Mouse (Mus musculus) left cerebral cortex, adult 18-20 months (tissue): ENCODE measurements around the gene Lrg1. TPM values are rescaled to one million over a fixed set of nuclear protein-coding genes. Genes with fewer than 3 reads are reported as not detected.

Experiments
- DNase-seq, 2 experiments: peaks; one replicate each; pipeline ENCODE4 v3.0.0; 2021 to 2022; ENCODE audit warnings: low spot score in 2 of 2, mixed read lengths in 1 of 2
- total RNA-seq, 2 experiments: library from RNA; stranded (reverse); gene quantifications; 2 replicates each; pipeline ENCODE4 v1.2.3; 2021

The Lrg1 gene
- total RNA-seq, 2 experiments from 2014 or later, result 1.8 to 3.6 TPM

DNA sequence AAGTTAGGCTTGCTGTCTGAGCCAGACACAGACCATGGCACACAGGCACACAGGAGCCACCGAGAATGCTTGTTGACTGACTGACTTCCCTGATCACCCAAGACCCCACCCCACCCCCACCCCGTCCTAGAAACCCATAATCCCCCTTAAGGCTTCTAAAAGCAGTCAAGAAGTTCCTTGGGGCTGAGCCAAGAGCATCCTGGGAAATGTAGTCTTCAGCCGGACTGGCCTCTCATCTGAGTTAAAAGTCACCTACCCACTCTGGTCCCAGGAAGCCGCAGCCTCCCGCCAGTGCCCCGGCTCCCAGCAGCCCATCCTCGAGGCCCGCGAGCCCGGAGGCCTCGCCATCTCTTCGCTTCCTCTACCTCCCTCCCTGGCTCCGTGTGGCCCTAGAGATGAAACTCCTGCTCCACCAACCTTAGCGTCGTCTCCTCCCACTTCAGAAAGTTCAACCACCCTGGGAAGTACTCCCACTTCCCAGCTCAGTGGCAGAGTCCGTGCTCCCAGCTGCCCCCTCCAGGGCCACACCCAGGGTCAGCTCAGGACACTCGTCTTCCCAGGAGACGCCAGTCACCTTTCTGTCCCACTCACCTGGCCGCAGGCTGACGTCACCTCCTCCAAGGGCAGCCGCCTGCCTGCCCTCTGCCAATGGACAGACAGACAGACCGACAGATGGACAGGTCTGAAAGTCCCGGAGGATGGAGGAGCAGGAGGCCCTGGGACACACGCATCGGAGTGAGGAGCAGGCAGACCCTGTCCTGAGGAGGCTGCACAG lies 16.2 kb upstream of the Lrg1 start:
- DNase-seq, result no peak

DNA sequence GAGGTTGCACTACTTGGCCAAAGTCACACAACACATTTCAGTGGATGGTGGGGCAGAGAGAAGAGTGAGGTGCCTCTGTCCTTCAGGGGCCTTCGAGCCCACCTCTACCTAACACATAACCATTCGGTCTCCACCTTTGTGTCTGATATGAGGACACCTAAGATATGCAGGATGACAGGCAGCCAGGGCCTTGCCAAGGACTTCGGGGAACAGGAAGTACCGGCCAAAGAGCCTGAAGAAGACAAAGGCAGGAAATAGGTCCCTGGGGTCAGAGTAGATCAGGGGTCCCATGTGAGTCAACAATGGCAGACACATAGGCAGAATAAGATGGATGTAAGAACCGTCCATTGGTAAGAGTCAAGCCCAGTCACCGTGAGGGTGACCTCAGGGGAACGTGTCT lies 14.8 kb upstream of the Lrg1 start:
- DNase-seq, result no peak

DNA sequence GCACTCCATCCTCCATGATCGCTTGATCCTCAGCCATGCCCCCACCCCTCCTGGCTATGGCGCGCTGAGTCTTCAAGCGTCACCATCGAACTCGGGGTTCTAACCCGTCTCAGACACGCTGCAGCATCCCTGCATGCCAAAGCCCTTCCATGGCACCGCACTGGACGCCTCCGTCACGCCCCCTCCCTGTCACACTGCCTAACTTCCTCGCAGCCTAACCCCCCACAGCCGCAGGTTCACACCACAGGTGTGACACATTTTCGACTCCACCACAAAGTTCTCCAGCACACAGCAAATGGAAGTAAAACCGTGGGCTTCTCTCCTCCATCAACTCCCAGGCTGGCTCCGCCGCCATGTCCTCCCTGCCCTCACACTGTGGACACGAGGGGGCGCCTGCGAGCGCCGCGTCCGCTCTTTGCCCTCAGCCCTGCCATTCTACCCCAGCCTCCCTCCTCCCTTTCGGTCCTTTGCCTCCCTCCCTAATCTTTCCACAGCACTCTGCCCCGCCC lies 12.7 kb upstream of the Lrg1 start:
- DNase-seq, result peak; percentile 65 to 73

DNA sequence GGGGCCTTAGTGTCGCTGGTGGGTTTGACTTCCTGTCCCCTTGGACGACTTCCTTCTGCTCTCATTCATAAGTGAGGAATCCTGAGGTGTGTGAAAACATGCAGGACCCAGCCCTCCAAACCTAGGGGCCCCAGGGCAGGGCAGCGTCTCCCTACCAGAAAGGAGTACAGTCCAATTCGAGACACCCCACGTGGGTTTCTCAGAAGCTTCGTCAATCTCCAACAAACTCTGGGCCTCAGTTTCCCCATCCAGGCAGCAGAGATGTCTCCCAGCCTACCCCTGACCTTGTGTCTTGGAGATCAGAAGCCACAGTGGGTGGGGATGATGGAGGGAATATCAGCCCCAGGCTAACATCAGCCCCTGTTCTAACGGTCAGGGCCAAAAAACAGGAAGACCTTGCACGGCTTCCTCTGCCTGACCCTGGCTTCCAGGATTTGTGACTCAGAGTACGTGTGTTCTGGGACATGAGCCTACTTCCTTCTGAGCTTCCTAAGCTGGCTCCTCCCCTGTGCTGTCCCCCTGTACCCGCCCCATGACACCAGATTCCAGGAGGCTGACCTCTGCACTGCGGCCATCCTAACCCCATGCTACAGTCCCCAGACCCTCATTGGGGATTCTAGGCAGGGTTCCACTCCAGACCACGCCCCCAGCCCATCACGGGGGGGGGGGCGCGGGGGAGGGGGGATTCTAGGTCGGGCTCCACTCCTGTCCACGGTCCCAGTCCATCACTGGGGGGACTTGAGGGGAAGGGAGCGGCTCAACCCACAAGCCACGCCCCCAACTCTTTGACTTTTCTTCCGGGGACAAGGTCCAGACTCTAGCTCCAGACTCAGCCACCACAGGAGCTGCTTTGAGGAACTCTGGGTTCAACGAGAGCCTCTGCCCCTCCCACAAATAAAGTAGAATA lies 11.9 kb upstream of the Lrg1 start:
- no peak for DNase-seq

- peak in 1 of 2 experiments; percentile 63 for DNase-seq
These were observed 10.9 kb upstream of the Lrg1 start for GRCm38 (mm10) chr17:56132661-56133060.

GRCm38 (mm10) chr17:56131814-56132213 lies 10.0 kb upstream of the Lrg1 start:
- DNase-seq, result peak; percentile 66 to 67

DNA sequence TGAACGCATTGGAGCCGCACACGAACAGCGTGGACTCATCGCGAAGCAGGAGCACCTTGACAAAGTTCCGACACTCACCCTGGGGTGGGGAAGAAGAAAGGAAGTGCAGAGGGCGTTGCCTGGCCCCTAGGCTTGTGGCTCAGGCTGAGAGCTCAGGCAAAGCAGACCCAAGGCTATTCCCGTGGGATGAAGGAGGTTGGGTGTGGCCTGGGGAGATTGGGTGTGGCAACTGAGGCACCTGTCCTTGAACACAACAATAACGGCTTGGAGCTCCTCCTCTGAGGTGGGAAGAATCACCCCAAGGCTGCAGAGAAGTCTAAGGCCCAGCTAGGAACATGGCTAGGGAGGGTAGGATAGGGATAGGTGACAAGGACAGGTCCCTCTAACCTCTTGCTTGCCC lies 9.3 kb upstream of the Lrg1 start:
- DNase-seq, result no peak

DNA sequence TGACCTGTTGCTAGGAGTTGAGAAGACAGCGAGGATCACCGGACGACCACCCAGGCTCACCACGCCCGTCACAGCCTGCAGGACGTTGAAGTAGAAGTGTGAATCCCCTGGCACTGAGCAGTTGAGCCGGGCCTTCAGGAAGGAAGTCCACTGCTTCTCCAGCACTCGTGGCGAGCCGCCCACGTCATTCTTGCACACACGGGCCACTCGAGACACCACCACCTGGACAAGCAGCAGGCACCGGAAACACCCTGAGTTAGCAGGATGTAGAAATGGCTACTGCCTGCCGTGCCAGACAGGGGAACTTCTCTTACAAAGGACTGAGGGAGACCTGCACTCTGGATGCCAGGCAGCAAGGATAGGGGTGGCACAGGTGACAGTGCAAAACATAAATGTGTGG lies 6.4 kb upstream of the Lrg1 start:
- no peak for DNase-seq

GRCm38 (mm10) chr17:56126175-56126574 lies 4.4 kb upstream of the Lrg1 start:
- no peak for DNase-seq

- no peak for DNase-seq
These were observed 3.5 kb upstream of the Lrg1 start for GRCm38 (mm10) chr17:56125276-56125630.

- peak; percentile 66 to 69 for DNase-seq
These were observed 2.8 kb upstream of the Lrg1 start for GRCm38 (mm10) chr17:56124377-56125275.

GRCm38 (mm10) chr17:56123681-56124340 lies 2.0 kb upstream of the Lrg1 start:
- DNase-seq, result no peak

DNA sequence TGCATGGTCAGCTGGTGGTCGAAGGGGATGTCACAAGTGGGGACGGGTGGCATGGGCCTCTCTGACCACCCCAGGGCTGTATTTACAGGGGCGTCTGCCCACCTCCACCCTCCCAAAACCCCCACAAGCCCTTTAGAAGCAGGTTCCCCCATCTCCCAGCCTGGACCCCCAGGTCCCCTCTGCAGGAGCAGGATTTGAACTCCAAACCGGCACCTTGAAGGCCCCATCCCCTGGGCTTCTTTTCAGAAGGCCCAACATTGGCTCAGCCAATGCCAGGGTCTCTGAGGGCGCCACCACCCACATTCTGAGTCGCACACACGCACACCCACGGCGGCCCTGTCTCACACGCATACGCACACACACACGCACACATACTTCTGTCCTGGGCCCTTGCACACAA lies 1.4 kb upstream of the Lrg1 start:
- no peak for DNase-seq

GRCm38 (mm10) chr17:56119981-56120880 lies 1.6 kb downstream of the Lrg1 start:
- no peak for DNase-seq

- DNase-seq, result no peak
These were observed 2.4 kb downstream of the Lrg1 start for GRCm38 (mm10) chr17:56119431-56119830.

- DNase-seq, result peak in 1 of 2 experiments; percentile 59
These were observed 4.5 kb downstream of the Lrg1 start, which contains the start of gene Plin5 for GRCm38 (mm10) chr17:56117251-56117710. Gene Plin5 (minus strand): TSS chr17:56117596.

GRCm38 (mm10) chr17:56116193-56116592 lies 5.6 kb downstream of the Lrg1 start:
- DNase-seq, result no peak

DNA sequence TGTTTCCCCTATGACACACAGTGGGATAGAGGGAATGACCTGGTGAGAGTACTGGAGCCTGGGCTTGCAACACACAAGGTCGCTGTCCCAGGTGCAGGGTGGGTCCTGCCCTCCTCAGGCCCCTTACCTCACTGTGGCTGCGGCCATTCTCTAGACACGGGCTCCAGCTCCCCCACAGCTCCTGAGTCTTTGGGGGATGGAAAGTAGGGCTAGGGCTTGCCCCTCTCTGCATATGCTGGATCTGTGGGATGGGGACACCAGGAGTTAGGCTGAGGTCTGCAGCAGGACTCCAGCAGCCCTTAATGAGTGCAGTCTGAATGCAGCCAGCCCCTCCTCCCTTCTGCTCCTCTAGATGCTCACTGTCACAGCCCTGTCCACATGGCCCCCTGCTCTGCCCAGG lies 9.1 kb downstream of the Lrg1 start:
- no peak for DNase-seq

GRCm38 (mm10) chr17:56111864-56112263 lies 9.9 kb downstream of the Lrg1 start:
- peak; percentile 65 to 74 for DNase-seq
